Mouse (Mus musculus) cerebral cortex, adult 2 months (tissue): ENCODE measurements around the gene Aldh1a2.

Source experiments
- WGBS: fragments of 180-500 bp; shearing (Covaris S2); methylation state at CpG from one replicate; pipeline ENCODE4 v1.1.7; 2018; 5-methylcytosine and 5-hydroxymethylcytosine counted together

The Aldh1a2 gene

GRCm38 (mm10) chr9:71289810-71290209 is 74.2 kb downstream of the Aldh1a2 start:
- WGBS: 83% methylated on average over 3 of the region's 3 CpGs

- WGBS: 67% methylated on average over 1 of the region's 1 CpGs
Observed at GRCm38 (mm10) chr9:71290730-71291129, 75.1 kb downstream of the Aldh1a2 start.

- WGBS: 70% methylated on average over 8 of the region's 8 CpGs
Observed at GRCm38 (mm10) chr9:71295501-71295900, 79.9 kb downstream of the Aldh1a2 start.

- 52% methylated on average over 2 of the region's 2 CpGs for WGBS
Observed at GRCm38 (mm10) chr9:71303594-71303993, 88.0 kb downstream of the Aldh1a2 start.

GRCm38 (mm10) chr9:71307106-71307789 is 91.7 kb downstream of the Aldh1a2 start:
- 84% methylated on average over 9 of the region's 9 CpGs for WGBS

- 92% methylated on average over 3 of the region's 3 CpGs for WGBS
Observed at GRCm38 (mm10) chr9:71315960-71316359, 100.4 kb downstream of the Aldh1a2 start.

GRCm38 (mm10) chr9:71317096-71317920 is 101.7 kb downstream of the Aldh1a2 start:
- 85% methylated on average over 11 of the region's 11 CpGs for WGBS

- WGBS: 78% methylated on average over 3 of the region's 3 CpGs
Observed at GRCm38 (mm10) chr9:71317921-71318241, 102.3 kb downstream of the Aldh1a2 start.

- WGBS: 98% methylated on average over 5 of the region's 5 CpGs
Observed at GRCm38 (mm10) chr9:71319776-71320175, 104.2 kb downstream of the Aldh1a2 start.

GRCm38 (mm10) chr9:71320246-71321155 is 104.9 kb downstream of the Aldh1a2 start:
- 66% methylated on average over 11 of the region's 11 CpGs for WGBS

GRCm38 (mm10) chr9:71321436-71321835 is 105.8 kb downstream of the Aldh1a2 start:
- WGBS: 76% methylated on average over 7 of the region's 7 CpGs

- WGBS: 80% methylated on average over 6 of the region's 6 CpGs
Observed at GRCm38 (mm10) chr9:71321871-71322270, 106.3 kb downstream of the Aldh1a2 start.

- 76% methylated on average over 1 of the region's 1 CpGs for WGBS
Observed at GRCm38 (mm10) chr9:71323303-71323952, 107.8 kb downstream of the Aldh1a2 start.

- WGBS: 79% methylated on average over 5 of the region's 5 CpGs
Observed at GRCm38 (mm10) chr9:71324060-71324459, 108.5 kb downstream of the Aldh1a2 start.

- WGBS: 74% methylated on average over 4 of the region's 4 CpGs
Observed at GRCm38 (mm10) chr9:71326261-71326660, 110.7 kb downstream of the Aldh1a2 start.

GRCm38 (mm10) chr9:71331661-71332060 is 116.1 kb downstream of the Aldh1a2 start:
- 67% methylated on average over 3 of the region's 3 CpGs for WGBS

- WGBS: 64% methylated on average over 4 of the region's 4 CpGs
Observed at GRCm38 (mm10) chr9:71336674-71337073, 121.1 kb downstream of the Aldh1a2 start.

GRCm38 (mm10) chr9:71337425-71337824 is 121.8 kb downstream of the Aldh1a2 start:
- 91% methylated on average over 3 of the region's 3 CpGs for WGBS

GRCm38 (mm10) chr9:71340116-71340515 is 124.5 kb downstream of the Aldh1a2 start:
- WGBS: 76% methylated on average over 5 of the region's 5 CpGs
